Mouse (Mus musculus): ENCODE measurements around the gene Tacc2. TPM values are rescaled to one million over a fixed set of nuclear protein-coding genes. Genes with fewer than 3 reads are reported as not detected.

Gene Tacc2
- polyA plus RNA-seq, 1 experiment = 44.6 TPM

- H3K4me1 ChIP-seq (ENCODE audit: control insufficient read depth, insufficient read depth, low read length) = peaks cover 3% of the 10 kb centered on the region; the same call in 1 of the 2 replicates
- no peak for TF ChIP-seq POLR2A (IDR thresholded peaks at IDR 0.05; ENCODE audit: extremely low read depth, insufficient read depth, low read length)
- no peak for TF ChIP-seq CTCF (IDR thresholded peaks at IDR 0.05; ENCODE audit: extremely low read depth, insufficient read depth, low read length)
- no peak overlapping the region for H3K4me3 ChIP-seq (ENCODE audit: insufficient read depth, low read length)
- no peak overlapping the region for H3K27ac ChIP-seq (ENCODE audit: insufficient read depth, low read length)
Observed at GRCm38 (mm10) chr7:130603556-130603955, 26.3 kb downstream of the Tacc2 start.

- H3K27ac ChIP-seq (ENCODE audit: insufficient read depth, low read length) = no peak overlapping the region
- H3K4me1 ChIP-seq (ENCODE audit: control insufficient read depth, insufficient read depth, low read length) = peaks cover 3% of the 10 kb centered on the region; the same call in 1 of the 2 replicates
- TF ChIP-seq CTCF (IDR thresholded peaks at IDR 0.05; ENCODE audit: extremely low read depth, insufficient read depth, low read length) (no peak), POLR2A (IDR thresholded peaks at IDR 0.05; ENCODE audit: extremely low read depth, insufficient read depth, low read length) (no peak)
- H3K4me3 ChIP-seq (ENCODE audit: insufficient read depth, low read length) = no peak overlapping the region
Observed at GRCm38 (mm10) chr7:130604390-130604789, 27.2 kb downstream of the Tacc2 start.

GRCm38 (mm10) chr7:130605111-130605510 is 27.9 kb downstream of the Tacc2 start:
- Histone ChIP-seq H3K27ac (ENCODE audit: insufficient read depth, low read length) (no peak overlapping the region), H3K4me1 (ENCODE audit: control insufficient read depth, insufficient read depth, low read length) (peaks cover 3% of the 10 kb centered on the region; the same call in 1 of the 2 replicates), H3K4me3 (ENCODE audit: insufficient read depth, low read length) (no peak overlapping the region)
- TF ChIP-seq CTCF (IDR thresholded peaks at IDR 0.05; ENCODE audit: extremely low read depth, insufficient read depth, low read length) (peak; percentile 53), POLR2A (IDR thresholded peaks at IDR 0.05; ENCODE audit: extremely low read depth, insufficient read depth, low read length) (no peak)

- Histone ChIP-seq H3K4me3 (ENCODE audit: insufficient read depth, low read length) (no peak overlapping the region), H3K27ac (ENCODE audit: insufficient read depth, low read length) (no peak overlapping the region), H3K4me1 (ENCODE audit: control insufficient read depth, insufficient read depth, low read length) (peaks cover 3% of the 10 kb centered on the region; the same call in 1 of the 2 replicates)
- TF ChIP-seq CTCF (IDR thresholded peaks at IDR 0.05; ENCODE audit: extremely low read depth, insufficient read depth, low read length) = no peak
- no peak for TF ChIP-seq POLR2A (IDR thresholded peaks at IDR 0.05; ENCODE audit: extremely low read depth, insufficient read depth, low read length)
Observed at GRCm38 (mm10) chr7:130606958-130607357, 29.7 kb downstream of the Tacc2 start.

- TF ChIP-seq POLR2A (IDR thresholded peaks at IDR 0.05; ENCODE audit: extremely low read depth, insufficient read depth, low read length) (no peak), CTCF (IDR thresholded peaks at IDR 0.05; ENCODE audit: extremely low read depth, insufficient read depth, low read length) (no peak)
- no peaks in the 10 kb centered on the region for H3K4me1 ChIP-seq (ENCODE audit: control insufficient read depth, insufficient read depth, low read length)
- H3K4me3 ChIP-seq (ENCODE audit: insufficient read depth, low read length) = no peak overlapping the region
- no peak overlapping the region for H3K27ac ChIP-seq (ENCODE audit: insufficient read depth, low read length)
Observed at GRCm38 (mm10) chr7:130613973-130614372, 36.7 kb downstream of the Tacc2 start.

- Histone ChIP-seq H3K4me1 (ENCODE audit: control insufficient read depth, insufficient read depth, low read length) (no peaks in the 10 kb centered on the region), H3K27ac (ENCODE audit: insufficient read depth, low read length) (no peak overlapping the region), H3K4me3 (ENCODE audit: insufficient read depth, low read length) (no peak overlapping the region)
- TF ChIP-seq POLR2A (IDR thresholded peaks at IDR 0.05; ENCODE audit: extremely low read depth, insufficient read depth, low read length) = no peak
- no peak for TF ChIP-seq CTCF (IDR thresholded peaks at IDR 0.05; ENCODE audit: extremely low read depth, insufficient read depth, low read length)
Observed at GRCm38 (mm10) chr7:130617591-130617990, 40.4 kb downstream of the Tacc2 start.

GRCm38 (mm10) chr7:130621068-130621467 is 43.8 kb downstream of the Tacc2 start:
- TF ChIP-seq CTCF (IDR thresholded peaks at IDR 0.05; ENCODE audit: extremely low read depth, insufficient read depth, low read length) (no peak), POLR2A (IDR thresholded peaks at IDR 0.05; ENCODE audit: extremely low read depth, insufficient read depth, low read length) (no peak)
- no peak overlapping the region for H3K27ac ChIP-seq (ENCODE audit: insufficient read depth, low read length)
- H3K4me1 ChIP-seq (ENCODE audit: control insufficient read depth, insufficient read depth, low read length) = no peaks in the 10 kb centered on the region
- no peak overlapping the region for H3K4me3 ChIP-seq (ENCODE audit: insufficient read depth, low read length)

GRCm38 (mm10) chr7:130621953-130622352 is 44.7 kb downstream of the Tacc2 start:
- TF ChIP-seq POLR2A (IDR thresholded peaks at IDR 0.05; ENCODE audit: extremely low read depth, insufficient read depth, low read length) = no peak
- TF ChIP-seq CTCF (IDR thresholded peaks at IDR 0.05; ENCODE audit: extremely low read depth, insufficient read depth, low read length) = no peak
- Histone ChIP-seq H3K4me3 (ENCODE audit: insufficient read depth, low read length) (no peak overlapping the region), H3K4me1 (ENCODE audit: control insufficient read depth, insufficient read depth, low read length) (no peaks in the 10 kb centered on the region), H3K27ac (ENCODE audit: insufficient read depth, low read length) (no peak overlapping the region)

- H3K4me1 ChIP-seq (ENCODE audit: control insufficient read depth, insufficient read depth, low read length) = no peaks in the 10 kb centered on the region
Observed at GRCm38 (mm10) chr7:130622359-130622758, 45.1 kb downstream of the Tacc2 start.

GRCm38 (mm10) chr7:130624299-130624698 is 47.1 kb downstream of the Tacc2 start:
- H3K4me3 ChIP-seq (ENCODE audit: insufficient read depth, low read length) = no peak overlapping the region
- H3K27ac ChIP-seq (ENCODE audit: insufficient read depth, low read length) = no peak overlapping the region
- H3K4me1 ChIP-seq (ENCODE audit: control insufficient read depth, insufficient read depth, low read length) = 0 out of 2 replicates have a peak, but pooled peaks cover 2% of the 10 kb centered on the region
- TF ChIP-seq CTCF (IDR thresholded peaks at IDR 0.05; ENCODE audit: extremely low read depth, insufficient read depth, low read length) = no peak
- no peak for TF ChIP-seq POLR2A (IDR thresholded peaks at IDR 0.05; ENCODE audit: extremely low read depth, insufficient read depth, low read length)

More at GRCm38 (mm10) chr7:130622359-130622758, 45.1 kb downstream of the Tacc2 start:
- TF ChIP-seq POLR2A (IDR thresholded peaks at IDR 0.05; ENCODE audit: extremely low read depth, insufficient read depth, low read length) (no peak), CTCF (IDR thresholded peaks at IDR 0.05; ENCODE audit: extremely low read depth, insufficient read depth, low read length) (no peak)
- no peak overlapping the region for H3K4me3 ChIP-seq (ENCODE audit: insufficient read depth, low read length)
- H3K27ac ChIP-seq (ENCODE audit: insufficient read depth, low read length) = no peak overlapping the region

Data from cortical plate, adult 2 months (tissue).